Mouse (Mus musculus): ENCODE data around the gene Nemf.

The Nemf gene

GRCm38 (mm10) chr12:69304051-69304450 is 52.9 kb downstream of the Nemf start:
- no peak for DNase-seq (ENCODE audit: low spot score)

- DNase-seq (ENCODE audit: low spot score) = no peak
These were observed 54.8 kb downstream of the Nemf start for GRCm38 (mm10) chr12:69302171-69302570.

- DNase-seq (ENCODE audit: low spot score) = no peak
These were observed 56.6 kb downstream of the Nemf start for GRCm38 (mm10) chr12:69300391-69300790.

GRCm38 (mm10) chr12:69299831-69300230 is 57.1 kb downstream of the Nemf start:
- DNase-seq (ENCODE audit: low spot score) = no peak

GRCm38 (mm10) chr12:69299231-69299630 is 57.7 kb downstream of the Nemf start:
- peak; percentile 66 for DNase-seq (ENCODE audit: low spot score)

- no peak for DNase-seq (ENCODE audit: low spot score)
These were observed 58.7 kb downstream of the Nemf start for GRCm38 (mm10) chr12:69298281-69298680.

- DNase-seq (ENCODE audit: low spot score) = no peak
These were observed 59.4 kb downstream of the Nemf start for GRCm38 (mm10) chr12:69297411-69298150.

GRCm38 (mm10) chr12:69296511-69297410 is 60.2 kb downstream of the Nemf start, which contains the start of gene Klhdc2:
Gene Klhdc2, plus strand, starts transcription at chr12:69296681.
- DNase-seq (ENCODE audit: low spot score) = peak; percentile 93

GRCm38 (mm10) chr12:69295651-69296050 is 61.3 kb downstream of the Nemf start:
- no peak for DNase-seq (ENCODE audit: low spot score)

- no peak for DNase-seq (ENCODE audit: low spot score)
These were observed 62.0 kb downstream of the Nemf start for GRCm38 (mm10) chr12:69294936-69295335.

- no peak for DNase-seq (ENCODE audit: low spot score)
These were observed 63.1 kb downstream of the Nemf start for GRCm38 (mm10) chr12:69293815-69294214.

- no peak for DNase-seq (ENCODE audit: low spot score)
These were observed 64.6 kb downstream of the Nemf start for GRCm38 (mm10) chr12:69292401-69292800.

- no peak for DNase-seq (ENCODE audit: low spot score)
These were observed 68.3 kb downstream of the Nemf start for GRCm38 (mm10) chr12:69288699-69289098.

- no peak for DNase-seq (ENCODE audit: low spot score)
These were observed 69.4 kb downstream of the Nemf start for GRCm38 (mm10) chr12:69287535-69287934.

- DNase-seq (ENCODE audit: low spot score) = no peak
These were observed 73.8 kb downstream of the Nemf start for GRCm38 (mm10) chr12:69283146-69283545.

- DNase-seq (ENCODE audit: low spot score) = no peak
These were observed 76.0 kb downstream of the Nemf start for GRCm38 (mm10) chr12:69280915-69281314.

- DNase-seq (ENCODE audit: low spot score) = no peak
These were observed 77.0 kb downstream of the Nemf start for GRCm38 (mm10) chr12:69279931-69280469.

GRCm38 (mm10) chr12:69268956-69269355 is 88.0 kb downstream of the Nemf start:
- DNase-seq (ENCODE audit: low spot score) = no peak

GRCm38 (mm10) chr12:69267956-69268632 is 88.9 kb downstream of the Nemf start:
- no peak for DNase-seq (ENCODE audit: low spot score)

GRCm38 (mm10) chr12:69265031-69265430 is 91.9 kb downstream of the Nemf start:
- DNase-seq (ENCODE audit: low spot score) = no peak

- no peak for DNase-seq (ENCODE audit: low spot score)
These were observed 94.7 kb downstream of the Nemf start for GRCm38 (mm10) chr12:69262251-69262650.
